Mouse (Mus musculus) adrenal gland, postnatal 25 days (tissue): ENCODE data around the gene Rundc1. TPM values are rescaled to one million over a fixed set of nuclear protein-coding genes. Genes with fewer than 3 reads are reported as not detected.
A peak's percentile ranks its signal among the peaks of the same experiment; 100 is the strongest.
"Not testable (repeated sequence)": the region's sequence is repeated elsewhere in the genome, so short reads cannot be mapped to it uniquely, and the experiment has no call there.

ENCODE experiments used
- DNase-seq: peaks from one replicate; pipeline ENCODE4 v3.0.0; 2021; ENCODE audit warnings: mixed read lengths
- microRNA-seq, 2 experiments: library from miRNA; unstranded; fragments of <30 nt; microRNA quantifications; one replicate each; pipeline ENCODE4 v1.2.0; 2021
- total RNA-seq: library from RNA; stranded (reverse); gene quantifications from 2 replicates; pipeline ENCODE4 v1.2.3, GENCODE M21; 2021

Rundc1 gene
- total RNA-seq, 1 experiment from 2014 or later, result 26.4 TPM

GRCm38 (mm10) chr11:101466552-101466950 is 41.7 kb downstream of the Rundc1 start:
- not testable (repeated sequence) for DNase-seq

- peak; percentile 83 for DNase-seq
Observed at GRCm38 (mm10) chr11:101467477-101468262, 42.8 kb downstream of the Rundc1 start.

GRCm38 (mm10) chr11:101468263-101468688 is 43.4 kb downstream of the Rundc1 start:
- DNase-seq, result no peak

GRCm38 (mm10) chr11:101468731-101469130 is 43.8 kb downstream of the Rundc1 start:
- DNase-seq, result no peak

- no peak for DNase-seq
Observed at GRCm38 (mm10) chr11:101469155-101469554, 44.3 kb downstream of the Rundc1 start.

- no peak for DNase-seq
Observed at GRCm38 (mm10) chr11:101470206-101470605, 45.3 kb downstream of the Rundc1 start.

- no peak for DNase-seq
Observed at GRCm38 (mm10) chr11:101471926-101472325, 47.0 kb downstream of the Rundc1 start.

GRCm38 (mm10) chr11:101472336-101472735 is 47.5 kb downstream of the Rundc1 start:
- no peak for DNase-seq

- not testable (repeated sequence) for DNase-seq
Observed at GRCm38 (mm10) chr11:101473686-101474085, 48.8 kb downstream of the Rundc1 start.

- DNase-seq, result no peak
Observed at GRCm38 (mm10) chr11:101474298-101474697, 49.4 kb downstream of the Rundc1 start.

GRCm38 (mm10) chr11:101476361-101476760 is 51.5 kb downstream of the Rundc1 start:
- not testable (repeated sequence) for DNase-seq

GRCm38 (mm10) chr11:101477194-101477551 is 52.3 kb downstream of the Rundc1 start:
- DNase-seq, result no peak

- DNase-seq, result no peak
Observed at GRCm38 (mm10) chr11:101477552-101478211, 52.8 kb downstream of the Rundc1 start.

GRCm38 (mm10) chr11:101479171-101479635 is 54.3 kb downstream of the Rundc1 start:
- no peak for DNase-seq

GRCm38 (mm10) chr11:101480912-101481311 is 56.0 kb downstream of the Rundc1 start:
- DNase-seq, result no peak

- DNase-seq, result no peak
Observed at GRCm38 (mm10) chr11:101483804-101484203, 58.9 kb downstream of the Rundc1 start.

GRCm38 (mm10) chr11:101484245-101484644 is 59.4 kb downstream of the Rundc1 start:
- no peak for DNase-seq

GRCm38 (mm10) chr11:101484814-101485213 is 59.9 kb downstream of the Rundc1 start:
- DNase-seq, result no peak

Small RNA genes within 50 kb of the gene (microRNA-seq; reads per million reads assigned to microRNA genes)
- 0 reads per million in 2 experiments for gene Mir6929

Other genes with a start within 250 kb of the Rundc1 start
- gene Ccr10, start 249.6 kb upstream of the Rundc1 start, total RNA-seq, result 0.18 TPM in 1 of 2 replicates, not detected in the other
- gene Ezh1, start 198.6 kb upstream of the Rundc1 start, total RNA-seq, result 37.3 and 49.6 TPM in 2 replicates
- gene Ramp2, start 179.1 kb upstream of the Rundc1 start, total RNA-seq, result 53.9 and 57.0 TPM in 2 replicates
- 112 and 116 TPM in 2 replicates for gene Vps25, start 171.4 kb upstream of the Rundc1 start, total RNA-seq
- gene Wnk4, start 164.5 kb upstream of the Rundc1 start, total RNA-seq, result 1.7 and 2.6 TPM in 2 replicates
- gene Cntd1, start 146.1 kb upstream of the Rundc1 start, total RNA-seq, result 0.67 and 0.73 TPM in 2 replicates
- gene Coa3, start 146.0 kb upstream of the Rundc1 start, total RNA-seq, result 67.9 and 74.9 TPM in 2 replicates
- 117 and 159 TPM in 2 replicates for gene Becn1, start 122.8 kb upstream of the Rundc1 start, total RNA-seq
- gene Psme3, start 108.9 kb upstream of the Rundc1 start, total RNA-seq, result 126 and 131 TPM in 2 replicates
- 4.6 and 6.5 TPM in 2 replicates for gene Aoc2, start 100.0 kb upstream of the Rundc1 start, total RNA-seq
- 30.8 and 35.7 TPM in 2 replicates for gene Aoc3, start 94.5 kb upstream of the Rundc1 start, total RNA-seq
- 1.8 TPM in 2 replicates for gene G6pc, start 57.5 kb upstream of the Rundc1 start, total RNA-seq
- gene Aarsd1, start 7.5 kb upstream of the Rundc1 start, total RNA-seq, result 34.0 and 36.3 TPM in 2 replicates
- gene Gm27029, start 289 bp upstream of the Rundc1 start, total RNA-seq, result 3.7 and 4.2 TPM in 2 replicates
- gene Ptges3l, start 248 bp downstream of the Rundc1 start, total RNA-seq, result 3.2 and 3.9 TPM in 2 replicates
- gene Rpl27, start 17.2 kb downstream of the Rundc1 start, total RNA-seq, result 74.2 and 91.6 TPM in 2 replicates
- gene Ifi35, start 23.3 kb downstream of the Rundc1 start, total RNA-seq, result 33.5 and 39.5 TPM in 2 replicates
- gene Rnd2, start 39.9 kb downstream of the Rundc1 start, total RNA-seq, result 8.1 and 11.1 TPM in 2 replicates
- gene Vat1, start 41.1 kb downstream of the Rundc1 start, total RNA-seq, result 104 and 112 TPM in 2 replicates
- gene Brca1, start 126.9 kb downstream of the Rundc1 start, total RNA-seq, result 3.5 and 3.9 TPM in 2 replicates
- 156 and 164 TPM in 2 replicates for gene Nbr1, start 127.1 kb downstream of the Rundc1 start, total RNA-seq
- 11.4 and 14.1 TPM in 2 replicates for gene Tmem106a, start 157.2 kb downstream of the Rundc1 start, total RNA-seq
- not detected in 2 replicates for gene Gm11634, start 174.2 kb downstream of the Rundc1 start, total RNA-seq
- 29.9 and 37.3 TPM in 2 replicates for gene Rdm1, start 202.1 kb downstream of the Rundc1 start, total RNA-seq
- 5.9 and 8.9 TPM in 2 replicates for gene Arl4d, start 240.5 kb downstream of the Rundc1 start, total RNA-seq